Mouse (Mus musculus) midbrain, embryonic 11.5 days (tissue): ENCODE results near the gene Pigk. TPM values are rescaled to one million over a fixed set of nuclear protein-coding genes. Genes with fewer than 3 reads are reported as not detected.

Experiments used
- ATAC-seq: fragments of 200-750 bp; cut with Nextera tagmentation; 2 replicates; pipeline ENCODE4 v1.8.0; 2017; ENCODE audit warnings: moderate TSS enrichment, moderate library complexity; ENCODE audit not compliant: low FRiP score
- DNase-seq: peaks from one replicate; pipeline ENCODE4 v3.0.0; 2015; ENCODE audit warnings: low spot score; ENCODE audit errors: missing footprints
- H3K27ac ChIP-seq: fragments of 300-500 bp; sonication (generic); 2 replicates; pipeline ENCODE4 v1.5.1; 2014; ENCODE audit warnings: low read depth, low read length
- H3K27me3 ChIP-seq: fragments of 300-500 bp; sonication (generic); 2 replicates; pipeline ENCODE4 v1.6.1; 2014; ENCODE audit warnings: mild to moderate bottlenecking, low read length, moderate library complexity, mixed read lengths; ENCODE audit not compliant: control insufficient read depth, insufficient read depth
- H3K36me3 ChIP-seq: fragments of 300-500 bp; sonication (generic); 2 replicates; pipeline ENCODE4 v1.6.1; 2014; ENCODE audit warnings: mild to moderate bottlenecking, low read length, moderate library complexity, mixed read lengths; ENCODE audit not compliant: control insufficient read depth, insufficient read depth
- H3K4me1 ChIP-seq: fragments of 300-500 bp; sonication (generic); 2 replicates; pipeline ENCODE4 v1.6.1; 2014; ENCODE audit warnings: low read length; ENCODE audit not compliant: control insufficient read depth, insufficient read depth
- H3K4me2 ChIP-seq: fragments of 300-500 bp; sonication (generic); 2 replicates; pipeline ENCODE4 v1.6.1; 2014; ENCODE audit warnings: mild to moderate bottlenecking, moderate library complexity
- H3K4me3 ChIP-seq: fragments of 300-500 bp; sonication (generic); 2 replicates; pipeline ENCODE4 v1.5.1; 2014; ENCODE audit warnings: low read depth, low read length
- H3K9ac ChIP-seq: fragments of 300-500 bp; sonication (generic); 2 replicates; pipeline ENCODE4 v1.6.1; 2014; ENCODE audit warnings: low read length
- H3K9me3 ChIP-seq: fragments of 300-500 bp; sonication (generic); 2 replicates; pipeline ENCODE4 v1.6.1; 2016; ENCODE audit warnings: low read length; ENCODE audit not compliant: control insufficient read depth
- WGBS: fragments of 180-500 bp; shearing (Covaris S2); extraction: QIAGEN DNeasy Blood & Tissue Kit; methylation state at CpG from one replicate; pipeline ENCODE4 v1.1.7; 2014; 5-methylcytosine and 5-hydroxymethylcytosine counted together
- polyA plus RNA-seq: library from polyadenylated mRNA; unstranded; fragments of >200 nt; fragmentation: Nextera tagmentation; extraction: Ambion mirVana; gene quantifications from 2 replicates; pipeline ENCODE4 v1.2.1, GENCODE M21; 2014

Gene Pigk
- polyA plus RNA-seq, 1 experiment from 2014 or later = 40.5 TPM

DNA sequence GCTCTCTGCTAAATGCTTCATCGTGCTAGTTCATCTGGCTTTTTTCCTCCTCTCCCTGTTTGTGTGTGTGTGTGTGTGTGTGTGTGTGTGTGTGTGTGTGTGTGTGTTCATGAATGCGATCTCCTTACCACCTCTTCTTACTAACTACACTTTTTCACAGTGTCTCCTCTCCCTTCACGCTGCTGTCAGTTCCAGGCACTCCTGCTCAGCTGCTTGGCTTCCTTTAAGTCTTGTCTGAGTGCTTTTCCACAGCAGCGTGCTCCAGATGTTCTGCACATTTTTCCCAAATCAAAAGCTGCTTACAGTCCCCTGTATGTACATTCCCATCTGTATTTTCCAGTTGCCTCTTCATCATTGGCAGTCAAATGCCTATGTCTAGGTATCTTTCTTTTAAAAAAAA lies 79.1 kb downstream of the Pigk start:
- Histone ChIP-seq H3K36me3 (no peaks in the 10 kb centered on the region), H3K27me3 (no peaks in the 10 kb centered on the region), H3K9ac (no peak overlapping the region), H3K4me2 (no peak overlapping the region), H3K9me3 (no peaks in the 10 kb centered on the region), H3K27ac (no peak overlapping the region), H3K4me1 (no peaks in the 10 kb centered on the region), H3K4me3 (no peak overlapping the region)
- ATAC-seq = no peak
- no peak for DNase-seq
- WGBS = 91% methylated on average over 4 of the region's 4 CpGs

DNA sequence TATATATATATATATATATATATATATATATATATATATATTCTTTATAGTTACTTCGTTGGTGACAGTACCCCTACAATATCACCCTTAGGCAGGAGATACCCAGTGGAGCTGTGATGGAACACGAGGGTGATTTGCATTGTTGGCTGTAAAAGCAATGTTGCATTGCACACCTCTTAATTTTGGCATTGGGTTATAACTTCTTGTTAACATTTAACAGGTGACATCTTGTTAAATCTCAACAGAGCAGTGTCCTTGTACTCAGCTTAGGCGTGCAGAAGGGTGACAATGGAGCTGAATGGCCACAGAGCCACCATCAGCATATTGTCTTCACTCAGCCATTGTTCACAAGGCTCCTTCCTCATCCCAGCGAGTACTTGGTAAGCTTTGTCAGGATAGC lies 82.3 kb downstream of the Pigk start:
- WGBS = 79% methylated on average over 4 of the region's 4 CpGs
- DNase-seq (no peak), ATAC-seq (no peak)
- no peak overlapping the region for H3K4me2 ChIP-seq
- no peak overlapping the region for H3K27ac ChIP-seq
- H3K4me3 ChIP-seq = no peak overlapping the region
- no peaks in the 10 kb centered on the region for H3K27me3 ChIP-seq
- H3K9me3 ChIP-seq = no peaks in the 10 kb centered on the region
- no peaks in the 10 kb centered on the region for H3K4me1 ChIP-seq
- no peaks in the 10 kb centered on the region for H3K36me3 ChIP-seq
- no peak overlapping the region for H3K9ac ChIP-seq

DNA sequence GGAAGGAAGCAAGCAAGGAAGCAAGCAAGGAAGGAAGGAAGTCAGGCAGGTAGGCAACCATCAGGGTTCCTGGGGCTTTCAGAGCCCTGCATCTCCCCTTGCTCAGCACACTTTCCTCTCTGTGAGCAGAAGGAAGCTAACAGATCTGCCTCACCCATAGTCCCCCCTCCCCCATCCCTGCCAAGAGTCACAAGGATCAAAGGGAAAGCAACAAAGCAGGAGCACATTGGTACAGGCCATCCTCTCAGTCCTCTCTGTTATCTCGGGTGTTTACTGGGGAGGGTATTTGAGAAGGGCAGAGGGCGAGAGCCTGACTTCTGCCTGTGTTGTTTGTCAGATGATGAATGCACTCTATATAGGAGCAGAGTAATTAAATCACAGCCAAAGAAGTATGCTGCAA lies 83.5 kb downstream of the Pigk start:
- no peak overlapping the region for H3K4me2 ChIP-seq
- H3K4me1 ChIP-seq = no peaks in the 10 kb centered on the region
- no peak overlapping the region for H3K9ac ChIP-seq
- no peak overlapping the region for H3K4me3 ChIP-seq
- DNase-seq (no peak), ATAC-seq (no peak)
- H3K27ac ChIP-seq = no peak overlapping the region
- no peaks in the 10 kb centered on the region for H3K9me3 ChIP-seq
- 17% methylated on average over 2 of the region's 2 CpGs for WGBS
- no peaks in the 10 kb centered on the region for H3K36me3 ChIP-seq
- H3K27me3 ChIP-seq = no peaks in the 10 kb centered on the region

DNA sequence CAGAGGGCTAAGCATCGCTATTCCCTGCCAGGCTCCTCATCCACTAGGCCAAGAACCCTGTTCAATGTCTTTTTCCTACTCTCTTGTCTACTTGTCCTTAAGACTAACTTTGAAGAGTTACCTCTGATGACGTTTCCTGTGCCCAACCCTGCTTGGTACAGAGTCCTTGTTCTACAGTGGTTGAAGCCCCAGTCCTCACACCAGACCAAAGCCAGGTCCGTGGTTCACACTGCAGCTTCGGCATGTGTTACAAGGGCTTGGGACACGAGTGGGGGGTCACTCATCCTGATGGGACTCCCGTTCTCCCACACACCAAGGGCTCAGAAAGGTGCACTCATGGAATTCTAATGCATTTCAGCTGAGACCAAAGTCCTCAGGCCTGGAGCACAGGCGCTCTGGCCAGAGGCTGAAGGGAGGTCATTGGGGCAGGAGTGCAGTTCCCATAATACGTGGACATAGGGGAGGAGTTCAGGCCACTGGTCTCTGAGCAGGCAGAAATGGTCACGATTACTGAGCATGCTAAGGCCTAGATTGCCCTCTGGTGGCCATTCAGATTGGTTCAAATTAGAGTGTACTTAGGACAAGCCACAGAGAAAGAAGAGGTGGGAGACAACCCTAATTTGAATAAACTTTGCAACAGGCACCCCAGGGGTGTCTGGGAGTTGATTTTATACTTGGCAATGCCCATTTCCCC lies 86.0 kb downstream of the Pigk start:
- Histone ChIP-seq H3K4me1 (no peaks in the 10 kb centered on the region), H3K27me3 (no peaks in the 10 kb centered on the region), H3K36me3 (no peaks in the 10 kb centered on the region), H3K9ac (no peak overlapping the region), H3K4me2 (no peak overlapping the region), H3K4me3 (no peak overlapping the region), H3K27ac (no peak overlapping the region), H3K9me3 (no peaks in the 10 kb centered on the region)
- ATAC-seq (no peak), DNase-seq (no peak)
- 83% methylated on average over 9 of the region's 9 CpGs for WGBS

DNA sequence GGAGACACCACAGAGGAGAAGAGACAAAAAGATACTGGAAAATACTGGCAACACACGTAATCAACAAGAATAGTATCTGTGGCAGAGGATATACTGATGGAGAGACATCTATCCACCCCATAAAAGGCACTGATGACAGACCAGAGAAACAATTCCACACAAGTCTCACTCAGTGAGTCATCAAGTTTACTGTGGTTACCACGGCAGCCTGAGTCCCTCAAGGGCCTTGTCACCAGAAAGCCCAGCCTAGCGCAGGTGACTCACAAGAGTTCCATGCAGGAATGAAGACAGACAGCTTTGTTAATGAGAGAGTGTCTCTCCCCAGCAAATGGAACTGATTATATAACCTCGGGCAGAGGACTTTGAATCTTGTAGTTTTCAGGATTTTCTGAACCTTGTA lies 100.0 kb downstream of the Pigk start:
- no peaks in the 10 kb centered on the region for H3K36me3 ChIP-seq
- H3K9ac ChIP-seq = no peak overlapping the region
- no peaks in the 10 kb centered on the region for H3K27me3 ChIP-seq
- no peak overlapping the region for H3K4me3 ChIP-seq
- H3K4me1 ChIP-seq = no peaks in the 10 kb centered on the region
- no peaks in the 10 kb centered on the region for H3K9me3 ChIP-seq
- 83% methylated on average over 4 of the region's 4 CpGs for WGBS
- no peak for DNase-seq
- H3K4me2 ChIP-seq = no peak overlapping the region
- no peak overlapping the region for H3K27ac ChIP-seq
- no peak for ATAC-seq

DNA sequence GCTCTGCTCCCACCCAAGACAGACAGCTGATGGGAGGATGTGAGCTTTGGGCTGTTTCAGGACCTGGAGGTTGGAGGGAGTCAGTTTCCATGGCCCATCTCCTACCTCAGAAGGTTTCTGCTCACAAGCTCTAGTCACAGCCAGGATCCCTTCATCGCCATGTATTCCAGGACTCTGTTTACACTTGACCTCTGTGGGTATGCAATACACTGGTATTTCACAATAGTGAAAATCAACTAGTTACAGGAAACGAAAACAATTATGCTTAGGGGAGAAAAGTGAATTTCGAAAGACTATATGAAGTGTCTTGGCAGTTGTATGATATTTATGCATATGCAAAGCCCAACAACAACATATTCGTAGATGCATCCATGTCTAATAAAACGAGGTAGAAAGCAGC lies 101.2 kb downstream of the Pigk start:
- Histone ChIP-seq H3K9ac (no peak overlapping the region), H3K9me3 (no peaks in the 10 kb centered on the region), H3K36me3 (no peaks in the 10 kb centered on the region), H3K4me2 (no peak overlapping the region), H3K4me1 (no peaks in the 10 kb centered on the region), H3K27ac (no peak overlapping the region), H3K4me3 (no peak overlapping the region), H3K27me3 (no peaks in the 10 kb centered on the region)
- WGBS = 93% methylated on average over 5 of the region's 5 CpGs
- ATAC-seq (no peak), DNase-seq (no peak)

- no peak overlapping the region for H3K4me2 ChIP-seq
- H3K9ac ChIP-seq = no peak overlapping the region
- DNase-seq (no peak), ATAC-seq (no peak)
- no peaks in the 10 kb centered on the region for H3K4me1 ChIP-seq
- no peaks in the 10 kb centered on the region for H3K9me3 ChIP-seq
- no peaks in the 10 kb centered on the region for H3K27me3 ChIP-seq
- 85% methylated on average over 3 of the region's 3 CpGs for WGBS
- no peak overlapping the region for H3K4me3 ChIP-seq
- no peak overlapping the region for H3K27ac ChIP-seq
- no peaks in the 10 kb centered on the region for H3K36me3 ChIP-seq
These were observed 106.5 kb downstream of the Pigk start for GRCm38 (mm10) chr3:152820406-152820805.

GRCm38 (mm10) chr3:152821202-152821601 lies 107.3 kb downstream of the Pigk start:
- Histone ChIP-seq H3K27ac (no peak overlapping the region), H3K4me3 (no peak overlapping the region), H3K9me3 (no peaks in the 10 kb centered on the region), H3K27me3 (no peaks in the 10 kb centered on the region), H3K9ac (no peak overlapping the region), H3K4me2 (no peak overlapping the region), H3K36me3 (no peaks in the 10 kb centered on the region), H3K4me1 (no peaks in the 10 kb centered on the region)
- DNase-seq = peak; percentile 95
- no peak for ATAC-seq
- 66% methylated on average over 14 of the region's 14 CpGs for WGBS

GRCm38 (mm10) chr3:152831377-152831776 lies 117.5 kb downstream of the Pigk start:
- Histone ChIP-seq H3K27me3 (no peaks in the 10 kb centered on the region), H3K4me1 (no peaks in the 10 kb centered on the region), H3K4me2 (no peak overlapping the region), H3K4me3 (no peak overlapping the region), H3K9ac (no peak overlapping the region), H3K36me3 (no peaks in the 10 kb centered on the region), H3K27ac (no peak overlapping the region), H3K9me3 (no peaks in the 10 kb centered on the region)
- ATAC-seq = no peak
- DNase-seq = no peak
- 83% methylated on average over 3 of the region's 3 CpGs for WGBS
